Mouse (Mus musculus) kidney, embryonic 16.5 days (tissue): ENCODE results near the gene Meis1. TPM values are rescaled to one million over a fixed set of nuclear protein-coding genes. Genes with fewer than 3 reads are reported as not detected.

Experiments
- ATAC-seq: fragments of 200-750 bp; cut with Nextera tagmentation; 2 replicates; pipeline ENCODE4 v1.8.0; 2017; ENCODE audit warnings: moderate TSS enrichment; ENCODE audit not compliant: low FRiP score, low TSS enrichment
- H3K27ac ChIP-seq: fragments of 300-500 bp; sonication (generic); 2 replicates; pipeline ENCODE4 v1.5.1; 2014; ENCODE audit warnings: low read length
- H3K27me3 ChIP-seq: fragments of 300-500 bp; sonication (generic); 2 replicates; pipeline ENCODE4 v1.6.1; 2014; ENCODE audit warnings: low read length, control low read depth, mixed read lengths; ENCODE audit not compliant: insufficient read depth
- H3K36me3 ChIP-seq: fragments of 300-500 bp; sonication (generic); 2 replicates; pipeline ENCODE4 v1.6.1; 2014; ENCODE audit warnings: low read length, control low read depth, mixed read lengths; ENCODE audit not compliant: insufficient read depth
- H3K4me1 ChIP-seq: fragments of 300-500 bp; sonication (generic); 2 replicates; pipeline ENCODE4 v1.6.1; 2014; ENCODE audit warnings: low read length, control low read depth, mixed read lengths; ENCODE audit not compliant: insufficient read depth
- H3K4me2 ChIP-seq: fragments of 300-500 bp; sonication (generic); replicated peaks from 2 replicates; pipeline ENCODE4 v1.6.1; 2014; ENCODE audit warnings: low read depth, low read length
- H3K4me3 ChIP-seq: fragments of 300-500 bp; sonication (generic); 2 replicates; pipeline ENCODE4 v1.5.1; 2014; ENCODE audit warnings: mild to moderate bottlenecking, low read length
- H3K9ac ChIP-seq: fragments of 300-500 bp; sonication (generic); replicated peaks from 2 replicates; pipeline ENCODE4 v1.6.1; 2014; ENCODE audit warnings: low read length
- H3K9me3 ChIP-seq: fragments of 300-500 bp; sonication (generic); 2 replicates; pipeline ENCODE4 v1.6.1; 2016; ENCODE audit warnings: low read length, control low read depth
- WGBS: fragments of 180-500 bp; shearing (Covaris S2); extraction: QIAGEN DNeasy Blood & Tissue Kit; methylation state at CpG from one replicate; pipeline ENCODE4 v1.1.7; 2014; 5-methylcytosine and 5-hydroxymethylcytosine counted together
- polyA plus RNA-seq: library from polyadenylated mRNA; unstranded; fragments of >200 nt; fragmentation: Nextera tagmentation; extraction: Ambion mirVana; gene quantifications from 2 replicates; pipeline ENCODE4 v1.2.1, GENCODE M21; 2015

Meis1 gene
- 124 and 127 TPM in 2 replicates for polyA plus RNA-seq

- WGBS = under 1% methylated on average over 29 of the region's 29 CpGs
- H3K9ac ChIP-seq = peak within 1 kb of the TSS; percentile 98
- peaks cover 26% of the 10 kb centered on the region for H3K4me1 ChIP-seq
- ATAC-seq = peak; percentile 93
- H3K4me2 ChIP-seq = peak within 1 kb of the TSS; percentile 81
- H3K27me3 ChIP-seq = peaks cover 3% of the 10 kb centered on the region; the same call in 1 of the 2 replicates
- peak within 1 kb of the TSS; percentile 74 for H3K4me3 ChIP-seq
- peak within 1 kb of the TSS; percentile 93 for H3K27ac ChIP-seq
- no peaks in the 10 kb centered on the region for H3K36me3 ChIP-seq
- H3K9me3 ChIP-seq = no peaks in the 10 kb centered on the region
Observed at GRCm38 (mm10) chr11:19018489-19019203, at the start of gene Meis1. Gene Meis1, minus strand, starts transcription at chr11:19018985.

DNA sequence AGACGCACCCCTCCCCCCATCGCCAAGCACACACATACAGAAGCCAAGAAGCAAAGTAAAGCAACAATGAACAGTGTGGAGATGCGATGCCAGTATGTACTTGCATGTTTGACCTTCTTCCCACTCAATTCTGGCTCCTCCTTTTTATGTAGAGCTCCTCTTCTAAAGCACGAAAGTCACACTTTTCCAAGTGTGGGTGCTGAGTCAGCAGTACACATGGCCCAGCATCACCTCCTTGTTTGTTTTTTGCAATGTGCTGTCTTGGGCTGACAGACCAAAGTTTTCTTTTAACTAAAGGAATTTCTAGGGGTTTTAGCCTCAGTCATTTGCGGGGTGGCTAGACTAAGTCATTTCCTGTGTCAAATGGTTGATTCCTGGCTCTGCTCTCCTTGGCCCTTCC lies 48.5 kb upstream of the Meis1 start:
- H3K36me3 ChIP-seq = no peaks in the 10 kb centered on the region
- no peak overlapping the region for H3K4me2 ChIP-seq
- no peak overlapping the region for H3K27ac ChIP-seq
- WGBS = 67% methylated on average over 5 of the region's 5 CpGs
- ATAC-seq = no peak
- H3K4me3 ChIP-seq = no peak overlapping the region
- no peak overlapping the region for H3K9ac ChIP-seq
- no peaks in the 10 kb centered on the region for H3K9me3 ChIP-seq
- no peaks in the 10 kb centered on the region for H3K4me1 ChIP-seq
- H3K27me3 ChIP-seq = no peaks in the 10 kb centered on the region

GRCm38 (mm10) chr11:19049276-19049675 lies 30.5 kb upstream of the Meis1 start:
- no peaks in the 10 kb centered on the region for H3K36me3 ChIP-seq
- no peaks in the 10 kb centered on the region for H3K9me3 ChIP-seq
- WGBS = 28% methylated on average over 7 of the region's 7 CpGs
- H3K4me1 ChIP-seq = 0 out of 2 replicates have a peak, but pooled peaks cover 5% of the 10 kb centered on the region
- no peak overlapping the region for H3K9ac ChIP-seq
- no peak overlapping the region for H3K27ac ChIP-seq
- no peak overlapping the region for H3K4me2 ChIP-seq
- no peak overlapping the region for H3K4me3 ChIP-seq
- no peak for ATAC-seq
- no peaks in the 10 kb centered on the region for H3K27me3 ChIP-seq

GRCm38 (mm10) chr11:19036595-19037166 lies 17.9 kb upstream of the Meis1 start:
- H3K36me3 ChIP-seq = no peaks in the 10 kb centered on the region
- H3K27me3 ChIP-seq = no peaks in the 10 kb centered on the region
- H3K4me1 ChIP-seq = no peaks in the 10 kb centered on the region
- no peak for ATAC-seq
- no peak overlapping the region for H3K4me2 ChIP-seq
- no peak overlapping the region for H3K4me3 ChIP-seq
- no peaks in the 10 kb centered on the region for H3K9me3 ChIP-seq
- H3K9ac ChIP-seq = no peak overlapping the region
- H3K27ac ChIP-seq = no peak overlapping the region
- WGBS = 87% methylated on average over 10 of the region's 10 CpGs

DNA sequence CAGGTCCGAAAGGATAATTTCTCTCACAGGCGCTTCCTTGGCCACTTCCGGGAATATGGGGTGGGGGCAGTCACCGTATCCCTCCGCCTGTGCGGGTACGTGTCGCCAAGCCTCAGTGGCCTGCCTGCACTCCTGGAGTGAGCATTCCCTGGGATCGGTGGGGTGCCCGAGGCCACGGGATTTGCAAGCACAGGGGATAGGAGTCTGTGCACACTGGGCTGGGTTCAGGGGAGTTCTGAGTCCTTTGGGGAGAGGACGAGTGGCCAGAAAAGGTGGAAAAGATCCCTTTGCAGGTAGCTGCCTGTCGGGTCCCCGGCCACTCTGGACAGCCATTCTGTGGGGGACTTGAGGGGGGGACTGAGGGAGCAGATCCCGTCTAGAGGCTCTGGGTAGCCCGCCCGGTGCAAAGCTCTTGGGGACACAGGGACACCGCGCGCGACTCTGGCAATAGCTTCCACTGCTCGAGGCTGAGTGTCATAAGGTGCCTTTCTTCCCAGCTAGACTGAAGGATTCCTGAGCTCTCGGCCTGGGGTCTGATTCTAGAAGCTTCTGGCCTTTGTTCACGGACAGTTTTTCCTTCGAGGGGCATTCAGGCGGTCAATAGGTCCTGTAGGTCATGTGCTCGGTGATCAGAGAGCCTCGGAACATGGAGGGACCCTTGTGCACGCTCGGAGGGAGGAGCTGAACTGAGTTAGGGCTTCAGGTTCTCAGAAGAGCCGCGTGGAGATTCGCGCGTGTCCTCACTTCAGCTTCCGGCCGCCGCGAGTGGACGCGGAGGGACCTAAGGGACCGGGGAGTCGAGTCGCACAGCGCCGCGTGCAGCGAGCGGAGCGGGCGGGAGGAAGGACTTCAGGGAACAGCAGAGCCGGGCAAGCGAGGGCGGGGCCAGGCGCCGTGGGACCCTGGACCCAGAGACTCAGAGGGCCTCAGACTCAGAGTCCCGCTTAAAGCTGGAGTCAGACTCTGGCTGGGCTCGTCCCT lies 8.1 kb upstream of the Meis1 start:
- peak overlapping the region; percentile 85 for H3K9ac ChIP-seq
- H3K9me3 ChIP-seq = no peaks in the 10 kb centered on the region
- no peaks in the 10 kb centered on the region; the same call in 1 of the 2 replicates for H3K27me3 ChIP-seq
- peak overlapping the region; percentile 75 for H3K27ac ChIP-seq
- H3K4me2 ChIP-seq = peak overlapping the region; percentile 97
- H3K36me3 ChIP-seq = no peaks in the 10 kb centered on the region
- peak overlapping the region; percentile 59 for H3K4me3 ChIP-seq
- WGBS = under 1% methylated on average over 58 of the region's 58 CpGs
- peaks cover 24% of the 10 kb centered on the region for H3K4me1 ChIP-seq
- peak; percentile 93 for ATAC-seq

DNA sequence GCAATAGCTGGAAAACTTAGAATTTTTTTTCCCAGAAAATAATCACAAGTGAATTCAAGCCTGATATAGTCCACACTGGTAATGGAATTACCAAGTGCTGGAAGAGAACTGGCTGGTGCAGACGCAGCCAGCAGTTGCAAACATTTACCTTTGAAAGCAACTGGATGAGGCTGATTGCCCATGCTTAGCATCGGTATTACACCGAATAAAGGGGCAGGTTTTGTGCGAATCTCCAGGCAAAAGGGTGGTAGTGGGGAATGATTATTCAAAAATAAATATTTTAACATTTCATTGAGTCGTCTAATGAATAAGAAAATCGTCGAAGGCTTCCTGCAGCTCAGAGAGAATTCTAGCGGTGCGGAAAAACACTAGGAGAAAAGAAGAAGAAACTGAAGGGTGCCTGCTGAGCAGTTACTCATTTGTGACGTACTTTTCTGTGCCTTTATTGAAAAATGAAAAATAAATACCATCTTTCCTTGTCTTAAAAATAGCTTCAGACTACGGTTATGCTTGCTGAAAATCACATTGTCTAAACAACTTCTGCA lies 7.3 kb upstream of the Meis1 start:
- Histone ChIP-seq H3K4me1 (peaks cover 32% of the 10 kb centered on the region), H3K9ac (peak overlapping the region; percentile 85), H3K4me2 (peak overlapping the region; percentile 97), H3K27me3 (peaks cover 3% of the 10 kb centered on the region), H3K9me3 (no peaks in the 10 kb centered on the region), H3K36me3 (no peaks in the 10 kb centered on the region), H3K4me3 (peak overlapping the region; percentile 59), H3K27ac (no peak overlapping the region)
- no peak for ATAC-seq
- 8% methylated on average over 11 of the region's 11 CpGs for WGBS

DNA sequence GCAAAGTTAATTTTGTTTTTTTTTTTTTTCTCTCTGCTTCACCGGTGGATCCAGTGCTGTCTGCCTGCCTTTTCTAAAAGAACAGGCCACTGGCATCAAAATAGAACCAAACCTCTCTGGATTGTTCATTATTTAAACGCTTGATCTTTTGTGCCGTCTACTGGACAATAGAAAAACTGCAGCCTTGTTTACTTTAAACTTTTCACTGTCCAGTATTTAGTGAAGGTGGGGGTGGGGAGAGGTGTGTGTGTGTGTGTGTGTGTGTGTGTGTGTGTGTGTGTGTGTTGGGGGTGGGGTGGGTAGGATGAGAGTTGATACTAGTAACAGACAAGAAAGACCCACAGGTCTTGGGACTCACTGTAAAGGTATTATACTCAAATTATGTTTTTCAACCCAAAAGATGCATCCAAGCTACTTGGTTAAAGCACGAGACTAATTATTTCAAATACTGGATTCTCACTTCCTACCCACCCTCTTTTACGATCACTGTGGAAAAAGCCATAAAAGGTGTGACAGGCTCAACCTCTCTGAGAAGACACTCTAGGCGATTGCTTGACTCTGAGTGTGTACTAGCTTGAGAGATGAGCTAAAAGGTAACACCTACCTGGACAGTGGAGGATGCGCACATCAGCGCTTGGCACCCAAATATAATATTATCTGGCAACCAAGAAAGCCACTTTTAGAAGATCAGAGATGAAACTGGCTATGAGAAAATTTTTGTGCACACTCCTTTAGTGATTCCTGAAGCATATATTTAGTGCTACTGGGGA lies 5.9 kb upstream of the Meis1 start:
- H3K4me2 ChIP-seq = no peak overlapping the region
- peaks cover 36% of the 10 kb centered on the region for H3K4me1 ChIP-seq
- WGBS = 27% methylated on average over 8 of the region's 8 CpGs
- no peak overlapping the region for H3K4me3 ChIP-seq
- H3K27ac ChIP-seq = no peak overlapping the region
- ATAC-seq = no peak
- H3K9ac ChIP-seq = no peak overlapping the region
- H3K9me3 ChIP-seq = no peaks in the 10 kb centered on the region
- H3K36me3 ChIP-seq = no peaks in the 10 kb centered on the region
- peaks cover 3% of the 10 kb centered on the region for H3K27me3 ChIP-seq

GRCm38 (mm10) chr11:19023356-19023755 lies 4.6 kb upstream of the Meis1 start:
- no peak overlapping the region for H3K9ac ChIP-seq
- H3K9me3 ChIP-seq = no peaks in the 10 kb centered on the region
- H3K36me3 ChIP-seq = no peaks in the 10 kb centered on the region
- WGBS = 15% methylated on average over 5 of the region's 5 CpGs
- H3K27ac ChIP-seq = peak overlapping the region; percentile 84
- H3K4me2 ChIP-seq = no peak overlapping the region
- peaks cover 36% of the 10 kb centered on the region for H3K4me1 ChIP-seq
- ATAC-seq = no peak
- H3K4me3 ChIP-seq = no peak overlapping the region
- H3K27me3 ChIP-seq = peaks cover 3% of the 10 kb centered on the region

DNA sequence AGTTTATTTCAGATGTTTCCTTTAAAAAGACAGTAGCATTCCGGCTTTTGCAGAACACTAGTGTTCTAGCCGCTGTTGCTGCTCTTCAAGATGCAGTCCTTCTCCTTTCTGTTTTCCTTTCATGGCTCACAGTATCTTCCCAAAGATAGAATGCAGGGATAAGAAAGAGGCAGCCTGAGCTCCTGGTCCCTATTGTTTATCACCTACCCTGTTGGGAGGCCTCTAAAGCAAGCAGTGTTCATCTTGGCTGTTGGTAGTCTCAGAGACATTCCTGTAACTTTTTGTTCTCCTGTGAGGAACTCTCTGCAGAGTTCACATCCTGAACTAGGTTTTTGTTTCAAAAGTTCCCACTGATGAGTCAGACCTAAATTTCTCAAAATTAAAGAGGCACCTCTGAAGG lies 3.8 kb upstream of the Meis1 start:
- Histone ChIP-seq H3K27ac (peak overlapping the region; percentile 84), H3K9ac (0 out of 2 replicates have a peak overlapping the region, but pooled peaks have one; percentile 54), H3K4me1 (peaks cover 34% of the 10 kb centered on the region), H3K4me3 (no peak overlapping the region), H3K9me3 (no peaks in the 10 kb centered on the region), H3K36me3 (no peaks in the 10 kb centered on the region), H3K27me3 (peaks cover 3% of the 10 kb centered on the region; the same call in 1 of the 2 replicates), H3K4me2 (peak overlapping the region; percentile 36)
- 40% methylated on average over 2 of the region's 2 CpGs for WGBS
- no peak for ATAC-seq
